Mouse (Mus musculus) heart, embryonic 11.5 days (tissue): ENCODE measurements around the gene Upf1. TPM values are rescaled to one million over a fixed set of nuclear protein-coding genes. Genes with fewer than 3 reads are reported as not detected.

Experiments used
- ATAC-seq: fragments of 200-750 bp; cut with Nextera tagmentation; replicated peaks from 2 replicates; pipeline ENCODE4 v1.8.0; 2017; ENCODE audit warnings: moderate library complexity; ENCODE audit not compliant: insufficient number of reproducible peaks, low FRiP score, low TSS enrichment
- H3K27ac ChIP-seq: fragments of 300-500 bp; sonication (generic); 2 replicates; pipeline ENCODE4 v1.5.1; 2014; ENCODE audit warnings: mild to moderate bottlenecking, low read depth, low read length
- H3K27me3 ChIP-seq: fragments of 300-500 bp; sonication (generic); 2 replicates; pipeline ENCODE4 v1.6.1; 2014; ENCODE audit warnings: mild to moderate bottlenecking, low read length, mixed read lengths; ENCODE audit not compliant: control insufficient read depth, insufficient read depth
- H3K36me3 ChIP-seq: fragments of 300-500 bp; sonication (generic); 2 replicates; pipeline ENCODE4 v1.6.1; 2014; ENCODE audit warnings: mild to moderate bottlenecking, low read length, moderate library complexity, mixed read lengths; ENCODE audit not compliant: control insufficient read depth, insufficient read depth
- H3K4me1 ChIP-seq: fragments of 300-500 bp; sonication (generic); 2 replicates; pipeline ENCODE4 v1.6.1; 2014; ENCODE audit warnings: low read length; ENCODE audit not compliant: control insufficient read depth, insufficient read depth
- H3K4me2 ChIP-seq: fragments of 300-500 bp; sonication (generic); 2 replicates; pipeline ENCODE4 v1.6.1; 2014; ENCODE audit warnings: mild to moderate bottlenecking, moderate library complexity
- H3K4me3 ChIP-seq: fragments of 300-500 bp; sonication (generic); 2 replicates; pipeline ENCODE4 v1.5.1; 2014; ENCODE audit warnings: low read depth, low read length
- H3K9ac ChIP-seq: fragments of 300-500 bp; sonication (generic); 2 replicates; pipeline ENCODE4 v1.6.1; 2014; ENCODE audit warnings: mild to moderate bottlenecking, low read depth, low read length, moderate library complexity
- H3K9me3 ChIP-seq: fragments of 300-500 bp; sonication (generic); replicated peaks from 2 replicates; pipeline ENCODE4 v1.6.1; 2016; ENCODE audit warnings: low read length; ENCODE audit not compliant: control insufficient read depth
- WGBS: fragments of 180-500 bp; shearing (Covaris S2); extraction: QIAGEN DNeasy Blood & Tissue Kit; methylation state at CpG from one replicate; pipeline ENCODE4 v1.1.7; 2014; ENCODE audit not compliant: insufficient replicate concordance; 5-methylcytosine and 5-hydroxymethylcytosine counted together
- polyA plus RNA-seq: library from polyadenylated mRNA; unstranded; fragments of >200 nt; fragmentation: Nextera tagmentation; extraction: Ambion mirVana; gene quantifications from 2 replicates; pipeline ENCODE4 v1.2.1, GENCODE M21; 2014

Upf1 gene
- polyA plus RNA-seq, 1 experiment from 2014 or later: 17.2 TPM

- Histone ChIP-seq H3K4me3 (peak overlapping the region; percentile 94), H3K9me3 (no peaks in the 10 kb centered on the region), H3K4me1 (peaks cover 34% of the 10 kb centered on the region), H3K27me3 (no peaks in the 10 kb centered on the region), H3K27ac (peak overlapping the region; percentile 35; the same call in 1 of the 2 replicates), H3K4me2 (peak overlapping the region; percentile 98), H3K36me3 (peaks cover 9% of the 10 kb centered on the region), H3K9ac (peak overlapping the region; percentile 98)
- WGBS: 55% methylated on average over 15 of the region's 15 CpGs
- ATAC-seq: no peak
Observed at GRCm38 (mm10) chr8:70351035-70351999, 1.8 kb downstream of the Upf1 start.

- Histone ChIP-seq H3K4me2 (no peak overlapping the region), H3K9ac (0 out of 2 replicates have a peak overlapping the region, but pooled peaks have one; percentile 22), H3K4me3 (no peak overlapping the region), H3K27ac (no peak overlapping the region; the same call in 1 of the 2 replicates), H3K27me3 (no peaks in the 10 kb centered on the region), H3K4me1 (peaks cover 34% of the 10 kb centered on the region), H3K9me3 (no peaks in the 10 kb centered on the region), H3K36me3 (peaks cover 9% of the 10 kb centered on the region)
- 81% methylated on average over 1 of the region's 1 CpGs for WGBS
- ATAC-seq: no peak
Observed at GRCm38 (mm10) chr8:70347860-70348420, 5.1 kb downstream of the Upf1 start.

DNA sequence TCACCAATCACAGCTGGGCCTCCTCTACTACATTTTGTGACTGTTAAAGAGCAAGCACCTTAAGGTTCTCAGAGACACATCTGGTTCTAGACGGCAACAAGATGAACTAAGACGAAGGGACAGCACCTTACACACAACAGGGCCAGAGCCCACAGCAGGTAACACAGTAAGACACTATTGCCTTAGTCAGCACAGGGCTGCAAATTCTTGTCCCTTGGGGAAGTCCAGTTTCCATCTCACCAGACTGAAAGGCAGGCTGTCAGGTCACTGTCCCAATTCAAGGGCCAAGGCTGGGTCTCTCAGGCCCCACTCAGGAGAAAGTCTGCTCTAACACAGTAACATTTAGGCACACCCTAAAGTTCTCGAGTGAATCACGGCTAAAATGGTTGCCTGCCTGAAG is 5.6 kb downstream of the Upf1 start:
- H3K9ac ChIP-seq: no peak overlapping the region
- WGBS: 89% methylated on average over 4 of the region's 4 CpGs

GRCm38 (mm10) chr8:70344279-70344678 is 8.8 kb downstream of the Upf1 start:
- ATAC-seq: no peak
- H3K9ac ChIP-seq: no peak overlapping the region
- 88% methylated on average over 2 of the region's 2 CpGs for WGBS

More for the DNA sequence above, 5.6 kb downstream of the Upf1 start:
- Histone ChIP-seq H3K4me2 (no peak overlapping the region), H3K4me1 (peaks cover 34% of the 10 kb centered on the region), H3K27ac (no peak overlapping the region), H3K36me3 (peaks cover 9% of the 10 kb centered on the region), H3K9me3 (no peaks in the 10 kb centered on the region), H3K4me3 (no peak overlapping the region), H3K27me3 (no peaks in the 10 kb centered on the region)
- no peak for ATAC-seq

GRCm38 (mm10) chr8:70343696-70344095 is 9.4 kb downstream of the Upf1 start:
- peaks cover 23% of the 10 kb centered on the region for H3K36me3 ChIP-seq
- no peaks in the 10 kb centered on the region for H3K27me3 ChIP-seq
- H3K4me3 ChIP-seq: no peak overlapping the region
- H3K27ac ChIP-seq: no peak overlapping the region
- 64% methylated on average over 6 of the region's 6 CpGs for WGBS
- no peak for ATAC-seq
- no peak overlapping the region for H3K4me2 ChIP-seq
- H3K9ac ChIP-seq: no peak overlapping the region
- H3K9me3 ChIP-seq: no peaks in the 10 kb centered on the region
- H3K4me1 ChIP-seq: peaks cover 9% of the 10 kb centered on the region; the same call in 1 of the 2 replicates

More at GRCm38 (mm10) chr8:70344279-70344678, 8.8 kb downstream of the Upf1 start:
- H3K9me3 ChIP-seq: no peaks in the 10 kb centered on the region
- no peak overlapping the region for H3K4me3 ChIP-seq
- H3K4me2 ChIP-seq: no peak overlapping the region
- peaks cover 11% of the 10 kb centered on the region; the same call in 1 of the 2 replicates for H3K4me1 ChIP-seq
- peaks cover 22% of the 10 kb centered on the region for H3K36me3 ChIP-seq
- no peak overlapping the region for H3K27ac ChIP-seq
- no peaks in the 10 kb centered on the region for H3K27me3 ChIP-seq

DNA sequence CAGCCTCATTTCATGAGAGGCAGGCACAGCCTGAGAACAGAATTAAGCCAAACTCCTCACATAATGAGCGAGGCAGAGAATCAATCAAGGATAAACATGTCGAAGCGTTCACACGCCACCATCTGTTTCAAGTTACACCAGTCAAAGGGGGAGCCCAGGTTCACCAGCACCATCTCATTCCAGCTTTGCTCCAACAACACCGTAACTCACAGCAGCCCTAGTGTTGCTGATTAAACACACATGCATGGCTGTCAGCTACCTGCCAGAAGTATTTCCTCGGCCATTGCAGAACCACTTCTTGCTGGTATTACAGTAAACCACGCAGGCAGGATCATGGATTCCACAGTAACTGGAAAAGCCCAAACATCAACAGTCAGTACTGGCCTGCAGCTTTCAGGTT is 10.0 kb downstream of the Upf1 start:
- Histone ChIP-seq H3K4me1 (peaks cover 6% of the 10 kb centered on the region; the same call in 1 of the 2 replicates), H3K36me3 (peaks cover 25% of the 10 kb centered on the region), H3K27ac (no peak overlapping the region), H3K9me3 (no peaks in the 10 kb centered on the region), H3K4me3 (no peak overlapping the region), H3K27me3 (no peaks in the 10 kb centered on the region), H3K4me2 (no peak overlapping the region), H3K9ac (no peak overlapping the region)
- ATAC-seq: no peak
- WGBS: 84% methylated on average over 7 of the region's 7 CpGs

DNA sequence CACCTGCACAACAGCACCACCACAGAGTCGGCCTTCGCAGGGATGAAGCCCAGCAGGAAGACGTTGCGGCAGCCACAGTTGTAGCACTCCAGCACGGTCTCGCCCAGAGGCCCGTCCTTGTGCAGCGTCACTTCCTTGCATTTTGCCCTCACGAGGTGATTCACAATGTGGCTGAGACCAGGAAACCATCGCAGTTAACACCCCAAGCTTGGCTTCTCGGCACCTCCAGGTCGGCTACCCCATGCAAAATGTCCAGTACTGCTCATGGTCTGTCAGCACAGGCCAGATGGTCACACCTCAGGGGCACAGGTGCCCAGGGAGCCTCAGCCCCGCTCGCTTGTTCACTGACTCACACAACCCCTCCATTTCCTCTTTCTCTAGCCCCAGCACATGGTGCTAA is 11.1 kb downstream of the Upf1 start:
- H3K27ac ChIP-seq: no peak overlapping the region
- peaks cover 6% of the 10 kb centered on the region; the same call in 1 of the 2 replicates for H3K4me1 ChIP-seq
- no peak overlapping the region for H3K4me3 ChIP-seq
- H3K27me3 ChIP-seq: no peaks in the 10 kb centered on the region
- WGBS: 90% methylated on average over 14 of the region's 14 CpGs
- H3K9ac ChIP-seq: no peak overlapping the region
- H3K9me3 ChIP-seq: no peaks in the 10 kb centered on the region
- ATAC-seq: no peak
- peaks cover 35% of the 10 kb centered on the region for H3K36me3 ChIP-seq
- no peak overlapping the region for H3K4me2 ChIP-seq

GRCm38 (mm10) chr8:70340659-70341058 is 12.4 kb downstream of the Upf1 start:
- H3K4me2 ChIP-seq: no peak overlapping the region
- no peak overlapping the region for H3K4me3 ChIP-seq
- H3K27ac ChIP-seq: no peak overlapping the region
- 84% methylated on average over 7 of the region's 7 CpGs for WGBS
- H3K27me3 ChIP-seq: no peaks in the 10 kb centered on the region
- peaks cover 6% of the 10 kb centered on the region; the same call in 1 of the 2 replicates for H3K4me1 ChIP-seq
- no peak for ATAC-seq
- H3K9ac ChIP-seq: no peak overlapping the region
- H3K9me3 ChIP-seq: no peaks in the 10 kb centered on the region
- peaks cover 43% of the 10 kb centered on the region for H3K36me3 ChIP-seq
